Mouse (Mus musculus): ENCODE data around the gene Rnf168.
"Not testable (repeated sequence)": the region's sequence is repeated elsewhere in the genome, so short reads cannot be mapped to it uniquely, and the experiment has no call there.

Gene Rnf168

GRCm38 (mm10) chr16:32277308-32278256 lies at the start of gene Rnf168:
TSS of gene Rnf168 (plus strand) at chr16:32277459.
- DNase-seq (ENCODE audit: inconsistent ontology term) = peak; percentile 91

DNA sequence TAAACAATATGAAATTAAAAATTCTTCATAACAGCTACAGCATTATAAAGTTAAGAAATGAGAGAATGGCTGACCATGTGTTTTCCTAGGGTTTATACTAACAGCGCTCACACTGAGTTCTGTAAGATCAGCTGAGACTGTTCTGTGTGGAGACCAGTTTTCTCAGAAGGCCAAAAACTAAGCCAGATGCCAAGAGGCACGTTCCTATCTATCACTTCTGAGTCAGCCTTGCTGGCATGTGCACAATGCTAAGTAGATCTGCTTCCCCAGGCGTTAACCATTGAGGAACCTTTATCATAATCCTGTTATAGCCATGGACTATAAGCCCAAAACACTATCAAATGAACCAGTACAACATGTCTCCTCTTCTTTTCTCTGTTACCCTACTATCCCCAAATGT lies 45.2 kb upstream of the Rnf168 start:
- DNase-seq (ENCODE audit: inconsistent ontology term) = not testable (repeated sequence)

DNA sequence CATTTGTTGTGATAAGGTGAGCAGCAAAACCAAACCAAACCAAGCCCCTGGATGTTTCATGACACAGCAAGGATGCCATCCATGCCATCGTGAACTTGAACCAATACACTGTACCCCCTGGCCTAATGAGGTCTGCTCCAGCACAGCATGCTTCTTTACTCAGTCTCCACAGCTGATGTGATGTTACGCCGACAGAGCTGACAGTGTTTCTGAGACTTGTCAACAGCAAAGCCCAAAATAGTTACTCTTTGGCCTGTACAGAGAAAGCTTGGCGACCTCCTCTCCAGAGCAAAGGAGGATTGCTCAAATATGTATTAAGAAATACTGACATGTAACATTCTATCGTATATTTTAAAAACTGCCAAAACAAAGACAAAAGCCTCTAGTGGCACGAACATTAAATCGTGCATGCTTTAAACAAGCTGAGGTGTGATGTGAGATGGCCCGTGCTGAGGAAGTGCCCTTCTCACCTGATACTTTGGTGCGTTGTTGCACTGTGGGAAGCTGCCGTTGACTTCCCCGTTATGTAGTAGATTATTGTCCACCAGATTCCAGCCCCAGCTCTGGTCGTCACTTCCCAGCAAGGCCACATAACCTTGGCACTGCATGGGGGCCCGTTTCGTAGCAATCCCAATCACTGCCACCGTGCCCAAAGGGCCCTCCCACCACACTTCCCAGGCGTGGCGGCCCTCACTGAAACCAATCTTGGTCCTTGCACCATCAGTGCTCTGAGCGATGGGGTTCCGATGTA lies 39.2 kb upstream of the Rnf168 start:
- DNase-seq (ENCODE audit: inconsistent ontology term) = no peak

DNA sequence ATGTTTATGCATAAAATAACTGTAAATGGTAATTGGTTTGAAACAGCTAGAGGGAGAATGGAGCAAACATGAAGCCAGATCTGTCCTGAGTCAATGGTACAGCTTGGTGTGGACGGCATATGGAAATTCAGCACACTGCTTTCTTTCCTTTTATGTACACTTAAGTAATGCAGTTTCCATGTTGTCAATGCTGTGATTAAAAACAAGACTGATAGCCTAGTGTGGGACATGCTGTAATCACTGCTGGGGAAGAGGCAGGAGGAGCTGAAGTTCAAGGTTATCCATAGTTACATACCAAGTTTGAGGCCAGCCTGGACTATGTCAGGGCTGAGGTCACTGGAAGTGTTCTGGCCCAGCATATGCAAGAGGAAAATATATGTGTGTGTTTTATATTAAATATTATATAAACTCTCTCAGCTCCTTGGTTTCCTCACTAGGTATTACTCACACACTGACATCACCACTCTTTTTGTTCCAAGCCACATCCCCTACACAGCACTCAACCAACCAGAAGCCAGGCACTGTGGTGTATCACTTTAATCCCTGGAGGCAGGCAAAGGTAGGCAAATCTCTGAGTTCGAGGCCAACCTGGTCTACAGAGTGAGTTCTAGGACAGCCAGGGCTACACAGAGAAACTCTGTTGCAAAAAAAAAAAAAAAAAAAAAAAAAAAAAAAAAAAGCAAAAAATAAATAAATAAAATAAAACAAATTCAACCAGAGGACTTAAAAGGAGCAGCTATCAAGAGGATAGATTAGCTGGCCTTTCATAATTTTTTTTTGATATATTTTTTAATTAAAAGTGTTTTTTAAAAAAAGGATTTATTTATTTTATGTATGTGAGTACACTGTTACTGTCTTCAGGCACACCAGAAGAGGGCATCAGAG lies 37.6 kb upstream of the Rnf168 start:
- no peak for DNase-seq (ENCODE audit: inconsistent ontology term)

DNA sequence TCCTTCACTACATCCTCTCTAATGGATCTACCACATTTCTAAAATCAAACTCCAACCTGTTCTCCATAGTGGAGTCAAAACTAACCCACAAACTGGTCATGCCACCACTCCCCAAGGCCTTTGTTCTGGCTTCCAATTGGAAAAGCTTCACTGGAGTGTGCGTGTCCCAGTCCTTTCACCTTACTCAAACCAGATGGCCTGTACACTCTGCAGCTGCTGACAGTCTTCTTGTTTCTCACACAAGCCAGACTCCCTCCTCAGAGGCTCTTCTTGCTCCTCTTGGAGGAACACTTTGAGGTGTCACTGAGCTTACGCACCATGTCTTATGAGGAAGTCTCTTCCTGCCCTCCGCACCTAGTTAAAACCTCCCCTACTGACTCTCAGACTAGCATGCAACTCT lies 33.4 kb upstream of the Rnf168 start:
- DNase-seq (ENCODE audit: inconsistent ontology term) = no peak

- DNase-seq (ENCODE audit: inconsistent ontology term) = peak; percentile 45
Observed at GRCm38 (mm10) chr16:32246351-32246791, 30.9 kb upstream of the Rnf168 start.

- DNase-seq (ENCODE audit: inconsistent ontology term) = peak; percentile 98
Observed at GRCm38 (mm10) chr16:32246952-32247370, 30.3 kb upstream of the Rnf168 start, which contains the start of the genes Fbxo45 and Wdr53. TSS of gene Fbxo45 (minus strand) at chr16:32247158. TSS of gene Wdr53 (plus strand) at chr16:32247227.

GRCm38 (mm10) chr16:32264225-32264624 lies 13.0 kb upstream of the Rnf168 start:
- not testable (repeated sequence) for DNase-seq (ENCODE audit: inconsistent ontology term)

DNA sequence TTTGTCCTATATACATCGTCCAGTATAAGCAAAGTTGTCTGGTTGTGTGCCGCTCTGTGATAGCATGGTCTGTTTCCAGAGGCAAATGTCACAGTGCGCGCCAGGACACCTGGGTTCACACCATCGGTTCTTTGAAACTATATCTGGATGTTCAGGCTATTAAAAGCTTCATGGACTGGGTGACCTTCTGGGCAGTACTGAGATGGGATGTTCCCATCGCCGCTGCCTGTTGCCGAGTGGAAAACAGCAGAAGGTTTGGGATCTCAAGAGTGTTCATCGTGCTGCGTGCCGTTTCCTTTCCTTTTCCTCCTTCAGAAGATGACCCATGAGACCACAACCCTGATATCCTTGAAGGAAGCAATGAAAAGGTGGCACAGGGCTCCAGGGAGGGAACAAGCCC lies 6.0 kb upstream of the Rnf168 start, which contains the start of gene Smco1:
TSS of gene Smco1 (plus strand) at position 178 of the 400 bp plus-strand sequence.
- DNase-seq (ENCODE audit: inconsistent ontology term) = no peak

- DNase-seq (ENCODE audit: inconsistent ontology term) = no peak
Observed at GRCm38 (mm10) chr16:32273338-32273737, 3.9 kb upstream of the Rnf168 start.

- no peak for DNase-seq (ENCODE audit: inconsistent ontology term)
Observed at GRCm38 (mm10) chr16:32275041-32275440, 2.2 kb upstream of the Rnf168 start.

DNA sequence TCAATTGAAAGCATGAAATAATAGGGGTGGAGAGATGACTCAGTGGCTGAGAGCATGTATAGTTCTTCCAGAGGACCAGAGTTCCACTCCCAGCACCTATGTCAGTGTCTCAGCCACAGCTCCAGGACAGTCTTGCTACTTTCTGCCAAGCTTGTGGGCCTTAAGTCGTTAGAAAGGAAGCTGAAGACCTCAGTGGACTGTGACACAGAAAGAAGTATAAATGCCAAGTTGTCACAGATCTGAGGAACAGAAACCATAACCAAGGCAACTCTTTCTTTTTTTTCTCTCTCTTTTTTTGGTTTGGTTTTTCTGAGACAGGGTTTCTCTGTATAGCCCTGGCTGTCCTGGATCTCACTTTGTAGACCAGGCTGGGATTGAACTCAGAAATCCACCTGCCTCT lies 1.4 kb upstream of the Rnf168 start:
- DNase-seq (ENCODE audit: inconsistent ontology term) = no peak

GRCm38 (mm10) chr16:32278396-32278795 lies 1.1 kb downstream of the Rnf168 start:
- no peak for DNase-seq (ENCODE audit: inconsistent ontology term)

- DNase-seq (ENCODE audit: inconsistent ontology term) = no peak
Observed at GRCm38 (mm10) chr16:32280211-32280610, 3.0 kb downstream of the Rnf168 start.

DNA sequence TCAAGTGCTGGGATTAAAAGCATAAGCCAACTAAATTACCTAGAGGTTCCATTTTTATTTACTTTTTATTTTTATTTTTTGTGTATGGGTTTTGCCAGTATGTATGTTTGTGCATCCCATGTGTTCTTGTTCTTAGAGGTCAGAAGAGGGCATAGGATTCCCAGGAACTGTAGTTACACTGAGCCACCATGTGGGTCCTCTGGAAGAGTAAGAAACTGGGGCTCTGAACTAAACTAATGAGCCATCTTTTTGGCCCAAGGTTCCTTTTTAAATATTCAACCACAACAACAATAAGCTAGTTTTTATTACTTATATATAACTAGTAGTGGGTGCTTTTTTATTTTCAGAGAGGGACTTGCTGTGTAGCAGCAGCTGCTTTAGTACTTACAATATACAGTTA lies 5.3 kb downstream of the Rnf168 start:
- DNase-seq (ENCODE audit: inconsistent ontology term) = no peak

GRCm38 (mm10) chr16:32291821-32292220 lies 14.6 kb downstream of the Rnf168 start:
- DNase-seq (ENCODE audit: inconsistent ontology term) = no peak

- not testable (repeated sequence) for DNase-seq (ENCODE audit: inconsistent ontology term)
Observed at GRCm38 (mm10) chr16:32299617-32300016, 22.4 kb downstream of the Rnf168 start.

DNA sequence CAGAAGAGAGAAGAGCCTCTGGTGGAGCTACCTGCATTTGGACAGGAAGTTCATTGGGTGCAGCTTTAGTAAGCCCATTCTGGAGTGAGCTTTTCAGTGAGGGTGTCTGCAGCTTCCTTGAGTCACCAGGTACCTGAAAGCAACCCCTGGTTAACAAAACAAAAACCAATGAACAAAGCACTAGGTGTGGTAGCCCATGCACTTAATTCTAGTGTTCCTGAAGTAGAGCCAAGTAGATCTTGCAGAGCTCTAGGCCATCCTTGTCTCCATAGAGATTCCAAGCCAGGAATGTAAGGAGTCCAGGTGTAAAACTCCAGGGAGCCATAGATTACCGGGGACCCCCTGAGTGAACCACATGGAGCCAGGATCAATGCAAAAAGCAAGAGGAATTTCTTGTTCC lies 25.8 kb downstream of the Rnf168 start:
- DNase-seq (ENCODE audit: inconsistent ontology term) = no peak

GRCm38 (mm10) chr16:32303886-32304285 lies 26.6 kb downstream of the Rnf168 start:
- DNase-seq (ENCODE audit: inconsistent ontology term) = no peak

DNA sequence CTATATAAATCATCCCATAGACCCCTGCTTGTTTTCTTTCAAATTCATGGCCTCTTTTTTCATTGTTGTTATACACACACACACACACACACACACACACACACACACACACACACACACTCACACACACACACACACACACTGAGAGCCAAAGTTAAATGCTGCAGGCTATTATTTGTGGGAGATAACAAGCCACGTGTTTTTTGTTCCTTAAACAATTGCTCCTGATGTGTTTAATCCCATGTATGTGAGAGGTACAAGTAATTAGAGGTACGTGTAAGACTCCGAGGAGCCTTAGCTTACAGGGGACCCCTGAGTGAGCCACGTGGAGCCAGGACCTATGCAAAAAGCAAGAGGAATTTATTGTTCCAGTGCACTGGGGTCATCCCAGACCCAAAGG lies 34.7 kb downstream of the Rnf168 start:
- no peak for DNase-seq (ENCODE audit: inconsistent ontology term)

DNA sequence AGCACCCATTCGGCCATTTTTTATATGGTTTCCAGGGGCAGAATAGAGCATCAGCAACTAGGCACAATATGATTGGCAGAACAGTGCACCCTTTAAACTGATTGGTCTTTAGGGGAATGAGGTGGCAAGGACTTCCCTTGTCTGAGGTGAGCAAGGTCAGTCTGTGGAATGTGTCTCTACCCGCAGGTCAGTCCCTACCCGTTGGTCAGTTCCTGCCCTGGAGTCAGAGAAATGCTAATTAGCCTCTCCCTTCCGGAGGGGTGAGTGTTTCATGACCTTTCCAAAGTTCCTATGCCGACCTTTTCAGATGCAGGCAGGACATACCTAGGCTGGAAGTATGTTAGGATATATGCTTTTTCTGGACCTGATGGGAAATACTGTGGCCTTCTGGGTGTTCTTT lies 35.1 kb downstream of the Rnf168 start:
- peak; percentile 11 for DNase-seq (ENCODE audit: inconsistent ontology term)

Data from Muller cell, postnatal 12 days (primary cell).